Mouse (Mus musculus) heart, embryonic 14.5 days (tissue): Measurements from ENCODE around the gene Tmco4. TPM values are rescaled to one million over a fixed set of nuclear protein-coding genes. Genes with fewer than 3 reads are reported as not detected.

ENCODE experiments used
- ATAC-seq: fragments of 200-750 bp; cut with Nextera tagmentation; 2 replicates; pipeline ENCODE4 v1.8.0; 2017; ENCODE audit warnings: low read depth, moderate TSS enrichment; ENCODE audit not compliant: insufficient number of reproducible peaks, insufficient read depth, low FRiP score
- H3K27ac ChIP-seq, 2 experiments: fragments of 200-500 bp in 1 of 2; fragments of 300-500 bp in 1 of 2; sonication (generic) in 1 of 2; replicated peaks in 1 of 2; 2 replicates each; pipeline ENCODE4 v1.5.1; 2012 to 2014; ENCODE audit warnings: low read depth in 2 of 2, low read length in 2 of 2, control low read depth in 1 of 2, mild to moderate bottlenecking in 1 of 2, mixed read lengths in 1 of 2; ENCODE audit not compliant: control insufficient read depth in 1 of 2, insufficient read depth in 1 of 2
- H3K27me3 ChIP-seq: fragments of 300-500 bp; sonication (generic); 2 replicates; pipeline ENCODE4 v1.6.1; 2014; ENCODE audit warnings: mild to moderate bottlenecking, low read length, control low read depth; ENCODE audit not compliant: control insufficient read depth, insufficient read depth
- H3K36me3 ChIP-seq: fragments of 300-500 bp; sonication (generic); 2 replicates; pipeline ENCODE4 v1.6.1; 2014; ENCODE audit warnings: mild to moderate bottlenecking, control low read depth, low read length, mixed read lengths; ENCODE audit not compliant: control insufficient read depth, insufficient read depth
- H3K4me1 ChIP-seq, 2 experiments: fragments of 200-500 bp in 1 of 2; fragments of 300-500 bp in 1 of 2; sonication (generic) in 1 of 2; 2 replicates each; pipeline ENCODE4 v1.6.1; 2012 to 2014; ENCODE audit warnings: low read length in 2 of 2, control low read depth in 1 of 2, mixed read lengths in 1 of 2; ENCODE audit not compliant: control insufficient read depth in 2 of 2, insufficient read depth in 2 of 2
- H3K4me2 ChIP-seq: fragments of 300-500 bp; sonication (generic); 2 replicates; pipeline ENCODE4 v1.6.1; 2014; ENCODE audit warnings: mild to moderate bottlenecking, low read length
- H3K4me3 ChIP-seq, 2 experiments: fragments of 200-500 bp in 1 of 2; fragments of 300-500 bp in 1 of 2; sonication (generic) in 1 of 2; 2 replicates each; pipeline ENCODE4 v1.5.1; 2012 to 2014; ENCODE audit warnings: low read length in 2 of 2, mild to moderate bottlenecking in 2 of 2, control low read depth in 1 of 2, low read depth in 1 of 2, moderate library complexity in 1 of 2; ENCODE audit not compliant: control insufficient read depth in 1 of 2, insufficient read depth in 1 of 2
- H3K9ac ChIP-seq: fragments of 300-500 bp; sonication (generic); 2 replicates; pipeline ENCODE4 v1.6.1; 2014; ENCODE audit warnings: mild to moderate bottlenecking, low read length
- H3K9me3 ChIP-seq: fragments of 300-500 bp; sonication (generic); 2 replicates; pipeline ENCODE4 v1.6.1; 2016; ENCODE audit warnings: low read length, control low read depth; ENCODE audit not compliant: control insufficient read depth
- WGBS: fragments of 180-500 bp; shearing (Covaris S2); extraction: QIAGEN DNeasy Blood & Tissue Kit; methylation state at CpG from one replicate; pipeline ENCODE4 v1.1.7; 2014; 5-methylcytosine and 5-hydroxymethylcytosine counted together
- polyA plus RNA-seq: library from polyadenylated mRNA; unstranded; fragments of >200 nt; fragmentation: Nextera tagmentation; extraction: Ambion mirVana; gene quantifications from 2 replicates; pipeline ENCODE4 v1.2.1, GENCODE M21; 2014

Gene Tmco4
- polyA plus RNA-seq, 1 experiment from 2014 or later = 4.8 TPM

- Histone ChIP-seq H3K27me3 (peaks cover 12% of the 10 kb centered on the region), H3K9ac (peak within 1 kb of the TSS; percentile 79), H3K9me3 (0 out of 2 replicates have a peak, but pooled peaks cover 6% of the 10 kb centered on the region), H3K27ac (no peak within 1 kb of the TSS), H3K4me1 (peaks cover 10 to 14% of the 10 kb centered on the region in 2 experiments; a peak in 3 of 4 replicates), H3K36me3 (no peaks in the 10 kb centered on the region), H3K4me3 (peak within 1 kb of the TSS; percentile 63 to 69), H3K4me2 (peak within 1 kb of the TSS; percentile 99)
- 0% methylated on average over 91 of the region's 105 CpGs for whole genome bisulfite sequencing
- ATAC-seq = peak; percentile 28; the same call in 1 of the 2 replicates
These were observed 119.9 kb downstream of the Tmco4 start, which contains the start of gene Nbl1 for GRCm38 (mm10) chr4:139092356-139093195. Gene Nbl1 (minus strand): TSS chr4:139092993.

DNA sequence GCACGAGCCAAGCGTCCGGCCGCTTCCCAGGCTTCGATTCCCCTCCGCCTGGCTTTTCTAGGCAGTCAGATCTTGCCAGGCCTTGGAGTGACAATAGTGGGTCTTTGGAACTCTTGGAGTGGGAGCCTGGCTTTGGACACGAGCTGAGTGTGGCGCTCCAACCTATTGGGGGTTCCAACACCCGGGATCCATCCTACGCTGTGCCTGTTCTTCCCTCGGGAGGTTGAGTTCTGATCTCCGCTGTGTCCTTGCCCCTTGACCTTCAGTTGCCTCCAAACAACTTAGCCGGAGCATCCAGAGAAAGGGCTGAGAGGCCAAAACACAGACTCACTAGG, 120.5 kb downstream of the Tmco4 start:
- Histone ChIP-seq H3K27me3 (peaks cover 12% of the 10 kb centered on the region), H3K36me3 (no peaks in the 10 kb centered on the region), H3K9me3 (0 out of 2 replicates have a peak, but pooled peaks cover 6% of the 10 kb centered on the region), H3K4me2 (peak overlapping the region; percentile 99), H3K4me3 (peak overlapping the region; percentile 20 to 69; a peak in 3 of 4 replicates), H3K4me1 (peaks cover 9 to 14% of the 10 kb centered on the region in 2 experiments; a peak in 3 of 4 replicates), H3K27ac (no peak overlapping the region), H3K9ac (peak overlapping the region; percentile 79)
- ATAC-seq = 0 out of 2 replicates have a peak, but pooled peaks have one; percentile 4
- WGBS = 24% methylated on average over 13 of the region's 13 CpGs

DNA sequence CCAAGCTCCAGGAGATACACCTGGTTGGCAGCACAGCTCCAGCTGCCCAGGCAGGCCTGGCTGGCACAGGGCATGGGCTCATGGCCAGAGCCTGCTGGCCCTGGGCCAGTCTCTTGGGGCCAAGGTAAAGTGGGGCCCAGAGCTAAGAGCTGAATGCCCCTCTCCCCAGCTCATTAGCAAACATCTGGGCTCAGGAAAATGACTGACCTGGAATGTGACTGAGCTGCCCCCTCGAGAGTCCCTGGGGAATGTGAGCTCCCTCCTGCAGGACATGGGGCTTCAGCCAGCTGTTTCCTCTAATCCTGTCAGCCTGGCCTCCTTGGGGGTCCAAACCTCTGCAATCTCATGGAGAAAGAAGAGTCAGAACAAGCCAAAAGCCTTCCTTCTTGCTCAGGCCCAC, 122.7 kb downstream of the Tmco4 start:
- no peaks in the 10 kb centered on the region for H3K36me3 ChIP-seq
- no peak overlapping the region for H3K4me2 ChIP-seq
- H3K27ac ChIP-seq = no peak overlapping the region
- H3K9me3 ChIP-seq = 0 out of 2 replicates have a peak, but pooled peaks cover 6% of the 10 kb centered on the region
- WGBS = 39% methylated on average over 1 of the region's 1 CpGs
- peaks cover 6 to 14% of the 10 kb centered on the region in 2 experiments; a peak in 3 of 4 replicates for H3K4me1 ChIP-seq
- no peak for ATAC-seq
- H3K9ac ChIP-seq = no peak overlapping the region
- H3K4me3 ChIP-seq = no peak overlapping the region
- peaks cover 12% of the 10 kb centered on the region for H3K27me3 ChIP-seq

DNA sequence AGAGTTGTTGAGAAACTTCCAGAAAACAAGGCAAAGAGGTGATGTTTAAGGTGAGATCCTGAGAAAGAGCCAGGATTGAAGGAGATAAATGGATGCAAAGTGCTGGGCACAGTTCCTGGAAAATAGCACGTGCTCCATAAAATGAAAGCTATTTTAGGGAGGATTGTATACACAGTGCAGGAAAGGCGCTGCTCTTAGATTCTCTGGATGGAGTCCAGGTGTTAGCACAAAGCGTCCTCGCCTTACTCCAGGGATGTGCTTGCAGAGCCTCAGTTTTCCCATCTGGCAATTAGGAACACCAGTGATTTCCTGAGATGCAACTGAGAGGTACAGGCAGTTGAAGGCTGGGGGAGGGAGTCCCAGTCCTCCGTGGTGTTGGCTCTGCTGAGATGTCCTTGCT, 123.5 kb downstream of the Tmco4 start:
- Histone ChIP-seq H3K4me2 (no peak overlapping the region), H3K9me3 (0 out of 2 replicates have a peak, but pooled peaks cover 6% of the 10 kb centered on the region), H3K4me1 (peaks cover 6 to 14% of the 10 kb centered on the region in 2 experiments; a peak in 3 of 4 replicates), H3K4me3 (no peak overlapping the region), H3K27ac (no peak overlapping the region), H3K36me3 (peaks cover 4% of the 10 kb centered on the region; the same call in 1 of the 2 replicates), H3K9ac (no peak overlapping the region), H3K27me3 (peaks cover 6% of the 10 kb centered on the region)
- no peak for ATAC-seq
- WGBS = 42% methylated on average over 5 of the region's 5 CpGs

GRCm38 (mm10) chr4:139100326-139100725, 127.6 kb downstream of the Tmco4 start:
- no peak overlapping the region for H3K9ac ChIP-seq
- no peak overlapping the region for H3K4me2 ChIP-seq
- H3K4me1 ChIP-seq = peaks cover 0 to 2% of the 10 kb centered on the region in 2 experiments; a peak in 1 of 4 replicates
- H3K27ac ChIP-seq = no peak overlapping the region
- no peaks in the 10 kb centered on the region for H3K27me3 ChIP-seq
- peaks cover 45% of the 10 kb centered on the region for H3K36me3 ChIP-seq
- no peak for ATAC-seq
- no peak overlapping the region for H3K4me3 ChIP-seq
- no peaks in the 10 kb centered on the region for H3K9me3 ChIP-seq
- 91% methylated on average over 8 of the region's 8 CpGs for WGBS

GRCm38 (mm10) chr4:139101546-139101945, 128.9 kb downstream of the Tmco4 start:
- no peaks in the 10 kb centered on the region for H3K9me3 ChIP-seq
- 64% methylated on average over 6 of the region's 6 CpGs for WGBS

DNA sequence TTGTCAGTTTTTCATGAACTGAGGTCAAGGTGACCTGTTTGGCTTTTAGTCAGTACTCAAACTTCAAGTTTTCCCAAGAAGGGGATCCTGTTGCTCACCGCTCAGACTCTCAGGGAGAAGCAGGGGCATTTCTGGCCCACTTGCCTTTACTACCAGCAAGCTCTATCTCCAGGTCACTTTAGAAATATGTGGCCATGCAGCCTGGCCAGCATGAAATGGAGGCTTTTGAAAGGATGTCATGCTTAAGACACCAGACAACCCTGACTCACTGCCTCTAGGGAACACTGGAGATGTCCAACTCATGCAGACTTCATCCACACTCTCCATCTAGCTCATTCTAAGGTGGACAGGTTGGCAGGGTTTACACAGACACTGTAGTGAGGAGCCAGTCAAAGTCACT, 132.8 kb downstream of the Tmco4 start:
- no peaks in the 10 kb centered on the region for H3K27me3 ChIP-seq
- WGBS = 84% methylated on average over 1 of the region's 1 CpGs
- ATAC-seq = no peak
- H3K27ac ChIP-seq = no peak overlapping the region
- H3K9me3 ChIP-seq = no peaks in the 10 kb centered on the region
- H3K4me1 ChIP-seq = peaks cover under 1% of the 10 kb centered on the region in 2 experiments; a peak in 2 of 4 replicates
- H3K9ac ChIP-seq = no peak overlapping the region
- no peak overlapping the region for H3K4me3 ChIP-seq
- H3K4me2 ChIP-seq = no peak overlapping the region
- H3K36me3 ChIP-seq = peaks cover 49% of the 10 kb centered on the region

More at GRCm38 (mm10) chr4:139101546-139101945, 128.9 kb downstream of the Tmco4 start:
- no peak overlapping the region for H3K27ac ChIP-seq
- H3K4me2 ChIP-seq = no peak overlapping the region
- peaks cover 45% of the 10 kb centered on the region for H3K36me3 ChIP-seq
- H3K9ac ChIP-seq = no peak overlapping the region
- ATAC-seq = no peak
- H3K4me3 ChIP-seq = no peak overlapping the region
- no peaks in the 10 kb centered on the region for H3K4me1 ChIP-seq
- H3K27me3 ChIP-seq = no peaks in the 10 kb centered on the region
